Mouse (Mus musculus): Measurements from ENCODE around the gene Sntg2. TPM values are rescaled to one million over a fixed set of nuclear protein-coding genes. Genes with fewer than 3 reads are reported as not detected.

Gene Sntg2
- not detected in 2 replicates for total RNA-seq (2014; fragmentation: Nextera tagmentation)
- not detected in 2 replicates for total RNA-seq (2017)

GRCm38 (mm10) chr12:30372933-30373501 is at the start of gene Sntg2:
Sntg2 (minus strand) TSS chr12:30373375.
- peak; percentile 94 for ATAC-seq (replicated peaks; ENCODE audit: poor library complexity, severe bottlenecking)

- ATAC-seq (replicated peaks; ENCODE audit: poor library complexity, severe bottlenecking): no peak
Measured at GRCm38 (mm10) chr12:30416547-30416946, 43.4 kb upstream of the Sntg2 start.

- ATAC-seq (replicated peaks; ENCODE audit: poor library complexity, severe bottlenecking): no peak
Measured at GRCm38 (mm10) chr12:30415981-30416380, 42.8 kb upstream of the Sntg2 start.

- ATAC-seq (replicated peaks; ENCODE audit: poor library complexity, severe bottlenecking): no peak
Measured at GRCm38 (mm10) chr12:30402651-30403050, 29.5 kb upstream of the Sntg2 start.

- ATAC-seq (replicated peaks; ENCODE audit: poor library complexity, severe bottlenecking): no peak
Measured at GRCm38 (mm10) chr12:30400531-30400930, 27.4 kb upstream of the Sntg2 start.

GRCm38 (mm10) chr12:30400114-30400513 is 26.9 kb upstream of the Sntg2 start:
- no peak for ATAC-seq (replicated peaks; ENCODE audit: poor library complexity, severe bottlenecking)

DNA sequence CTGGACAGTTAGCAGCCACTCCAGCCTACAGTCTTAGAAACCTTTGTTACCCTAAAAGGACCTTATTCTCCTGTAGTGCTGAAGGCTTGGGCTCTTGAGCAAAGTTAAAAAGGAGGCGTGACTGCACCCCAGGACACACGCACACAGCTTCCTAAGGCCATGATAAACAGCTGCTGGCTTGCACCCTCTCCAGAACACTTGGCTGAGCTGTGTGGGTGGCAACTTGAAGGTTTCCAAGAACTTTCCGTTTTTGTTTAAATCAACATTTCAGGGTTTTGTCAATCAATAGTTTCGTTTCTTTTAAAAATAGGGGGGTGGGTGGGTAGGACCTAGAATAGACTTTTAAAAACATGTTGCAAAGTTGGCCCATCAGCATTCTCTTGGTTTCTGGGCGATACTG is 882 bp downstream of the Sntg2 start:
- no peak for ATAC-seq (replicated peaks; ENCODE audit: poor library complexity, severe bottlenecking)

DNA sequence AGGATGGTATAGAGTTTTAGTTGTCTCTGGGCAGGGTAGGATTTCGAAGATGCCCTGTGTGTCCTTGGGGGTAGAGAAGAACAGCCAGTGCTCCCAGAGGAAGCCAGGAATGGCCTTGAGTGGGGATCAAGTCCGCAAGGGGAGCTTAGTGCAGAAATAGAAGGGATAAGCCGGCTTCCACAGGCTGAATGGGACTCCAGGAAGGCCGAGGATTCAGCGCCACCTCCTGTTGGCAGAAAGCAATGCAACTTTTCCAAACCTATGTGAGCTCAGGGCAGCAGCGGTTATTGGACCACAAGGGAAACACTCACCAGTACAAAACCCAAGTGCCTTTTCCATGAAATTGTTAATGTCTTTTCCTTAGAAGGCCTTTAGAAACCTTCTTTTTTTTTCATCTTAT is 3.4 kb downstream of the Sntg2 start:
- ATAC-seq (replicated peaks; ENCODE audit: poor library complexity, severe bottlenecking): peak; percentile 59

DNA sequence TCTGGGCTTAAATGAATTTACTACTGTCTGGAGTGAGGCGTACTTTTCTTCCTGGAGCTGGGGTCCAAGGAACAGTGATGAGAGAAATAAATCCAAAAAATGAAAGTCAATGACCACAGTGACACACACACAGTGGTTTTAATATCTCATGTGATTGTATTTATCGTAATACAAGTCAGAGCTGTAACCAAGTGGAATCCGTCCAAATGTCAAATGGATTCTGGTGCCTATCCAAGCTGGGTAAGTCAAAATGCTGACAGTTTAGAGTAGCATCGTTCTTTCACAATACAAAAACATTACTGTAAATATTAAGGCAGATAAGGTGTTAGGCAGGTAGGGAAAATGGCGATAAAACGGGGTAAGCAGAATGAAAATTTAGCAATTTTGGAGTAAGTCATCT is 4.0 kb downstream of the Sntg2 start:
- ATAC-seq (replicated peaks; ENCODE audit: poor library complexity, severe bottlenecking): no peak

- no peak for ATAC-seq (replicated peaks; ENCODE audit: poor library complexity, severe bottlenecking)
Measured at GRCm38 (mm10) chr12:30362306-30362705, 10.9 kb downstream of the Sntg2 start.

- no peak for ATAC-seq (replicated peaks; ENCODE audit: poor library complexity, severe bottlenecking)
Measured at GRCm38 (mm10) chr12:30357666-30358065, 15.5 kb downstream of the Sntg2 start.

- no peak for ATAC-seq (replicated peaks; ENCODE audit: poor library complexity, severe bottlenecking)
Measured at GRCm38 (mm10) chr12:30352393-30352792, 20.8 kb downstream of the Sntg2 start.

GRCm38 (mm10) chr12:30348036-30348435 is 25.1 kb downstream of the Sntg2 start:
- no peak for ATAC-seq (replicated peaks; ENCODE audit: poor library complexity, severe bottlenecking)

DNA sequence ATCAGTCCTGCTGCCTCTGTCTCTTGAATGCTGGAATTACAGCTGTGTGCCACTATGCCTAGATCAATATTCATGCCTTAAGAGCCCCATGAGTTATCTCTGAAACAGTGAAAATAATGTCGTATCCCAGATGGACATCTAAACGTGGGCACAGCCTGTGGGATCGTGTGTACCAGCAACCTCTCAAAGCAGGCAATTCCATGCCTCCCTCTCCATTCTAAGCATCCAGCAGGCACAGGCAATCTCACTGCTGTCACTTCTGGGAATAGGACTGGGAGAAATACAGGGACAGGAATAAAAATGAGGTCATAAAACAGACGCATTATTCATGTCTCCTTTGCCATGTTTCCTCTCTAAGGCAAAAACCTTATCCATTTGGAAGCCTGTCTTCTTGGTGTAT is 25.9 kb downstream of the Sntg2 start:
- ATAC-seq (replicated peaks; ENCODE audit: poor library complexity, severe bottlenecking): no peak

- no peak for ATAC-seq (replicated peaks; ENCODE audit: poor library complexity, severe bottlenecking)
Measured at GRCm38 (mm10) chr12:30344806-30345205, 28.4 kb downstream of the Sntg2 start.

- ATAC-seq (replicated peaks; ENCODE audit: poor library complexity, severe bottlenecking): no peak
Measured at GRCm38 (mm10) chr12:30336301-30336700, 36.9 kb downstream of the Sntg2 start.

DNA sequence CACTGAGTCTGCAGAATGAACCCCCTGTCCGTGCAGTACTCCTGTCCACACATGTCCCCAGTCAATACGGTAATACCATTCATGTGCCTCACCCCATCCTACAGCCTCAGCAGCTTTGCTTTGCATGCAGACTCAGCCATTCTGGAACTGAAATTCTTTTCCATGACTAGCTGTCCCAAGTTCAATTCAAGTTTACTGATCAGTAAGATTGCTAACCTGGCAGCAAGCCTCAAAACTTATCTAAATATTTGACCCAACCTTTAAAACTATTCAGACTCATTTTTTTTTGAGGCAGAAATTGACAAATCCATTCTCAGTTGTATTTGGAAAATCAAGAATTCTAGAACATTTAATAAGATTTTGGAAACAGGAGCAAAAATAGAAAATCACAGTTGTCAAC is 38.7 kb downstream of the Sntg2 start:
- ATAC-seq (replicated peaks; ENCODE audit: poor library complexity, severe bottlenecking): no peak

DNA sequence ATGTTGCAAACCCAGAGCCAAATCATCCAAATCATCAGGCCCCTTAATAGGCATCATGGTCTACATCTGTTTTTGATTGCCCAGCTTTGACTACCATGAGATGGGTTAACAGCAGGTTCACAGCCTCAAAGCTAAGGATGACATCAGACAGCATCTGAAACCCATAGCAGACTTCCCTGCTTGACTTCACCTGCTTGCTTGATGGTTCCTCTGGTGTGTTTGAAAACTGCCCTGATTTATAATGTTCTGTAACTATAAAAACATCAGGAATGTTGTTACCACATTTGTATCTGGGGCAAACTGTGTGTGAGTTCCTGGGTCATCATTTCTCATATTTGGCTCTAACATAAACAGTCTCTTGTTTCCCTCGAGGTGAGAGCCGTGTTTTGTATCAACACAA is 55.2 kb downstream of the Sntg2 start:
- no peak for ATAC-seq (replicated peaks; ENCODE audit: poor library complexity, severe bottlenecking)

DNA sequence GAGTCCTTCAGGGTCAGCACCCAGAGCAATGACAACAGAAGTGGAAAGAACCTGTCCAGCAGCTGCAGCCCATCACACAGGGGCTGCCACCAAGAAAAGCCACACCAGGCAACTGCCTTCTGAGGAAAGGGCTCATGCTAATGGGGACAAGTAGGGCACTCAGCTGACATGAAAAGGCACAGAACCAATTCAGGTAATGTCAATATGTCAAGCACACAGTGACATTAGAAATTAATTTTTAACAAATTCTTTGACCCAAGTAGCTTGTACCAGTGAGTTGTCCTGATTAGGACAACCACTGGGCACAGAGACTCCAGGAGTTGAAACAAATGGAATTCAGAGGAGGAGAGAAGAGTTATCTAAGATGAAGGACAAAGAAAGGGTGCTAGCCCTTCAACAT is 60.2 kb downstream of the Sntg2 start:
- no peak for ATAC-seq (replicated peaks; ENCODE audit: poor library complexity, severe bottlenecking)

- no peak for ATAC-seq (replicated peaks; ENCODE audit: poor library complexity, severe bottlenecking)
Measured at GRCm38 (mm10) chr12:30308197-30308939, 64.8 kb downstream of the Sntg2 start.

DNA sequence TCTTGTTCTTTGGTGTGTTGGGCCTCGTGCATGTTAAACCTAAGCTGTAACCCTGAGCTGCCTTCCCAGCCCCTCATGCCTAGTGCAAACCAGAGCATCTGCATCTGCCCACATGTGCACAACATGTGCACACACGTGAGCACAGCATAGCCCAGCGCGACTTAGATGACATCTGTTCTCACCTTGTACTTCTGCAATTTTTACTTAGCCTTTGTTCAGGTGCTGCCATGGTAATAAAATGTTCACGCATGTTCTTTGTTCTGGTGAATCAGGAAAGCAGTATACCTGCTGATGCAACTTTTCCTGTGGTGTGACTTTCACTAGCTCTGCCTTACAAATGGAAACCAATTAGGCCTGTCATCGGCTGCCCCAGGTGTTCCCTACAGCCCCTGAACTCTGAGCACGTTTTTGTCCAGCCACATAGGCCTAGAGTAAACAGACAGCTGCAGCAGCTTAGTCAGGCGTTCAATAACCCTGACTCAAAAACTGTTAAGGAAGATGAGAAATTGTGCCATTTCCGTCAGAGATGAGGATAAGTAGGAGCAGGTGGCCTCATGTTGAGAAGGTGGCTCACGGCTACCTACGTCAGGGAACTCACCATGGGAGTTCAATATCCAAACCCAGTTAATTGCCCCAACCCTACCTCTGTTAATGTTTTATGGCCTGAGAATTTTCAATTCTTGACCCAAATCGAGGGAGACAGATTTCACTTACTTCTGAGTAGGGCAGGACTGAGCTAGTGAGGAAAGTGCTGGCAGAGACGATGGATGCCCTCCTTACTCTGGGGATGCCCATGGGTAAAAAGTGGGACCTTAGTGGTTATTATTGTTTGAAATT is 80.2 kb downstream of the Sntg2 start:
- ATAC-seq (replicated peaks; ENCODE audit: poor library complexity, severe bottlenecking): no peak
